ENCODE assay signal across 25 mouse cellular contexts in genomic region chr17:48973394-48973793, GRCm38 (mm10). TPM values are rescaled to one million over a fixed set of nuclear protein-coding genes. Genes with fewer than 3 reads are reported as not detected.
"Had no signal": no experiment of that assay in that cellular context is flagged by ENCODE, and none has a peak within 500 bp of the region (broad histone marks: within the 10 kb centered on the region; RNA-seq: fewer than 3 reads in every experiment).

No protein-coding gene starts in this region.

- H3K9me3 ChIP-seq: limb, embryonic 12.5 days; limb, embryonic 15.5 days; midbrain, embryonic 13.5 days; neural tube, embryonic 15.5 days had no signal

- H3K9ac ChIP-seq: limb, embryonic 12.5 days; limb, embryonic 15.5 days; liver, embryonic 14.5 days; liver, postnatal 0 days; lung, embryonic 14.5 days; midbrain, embryonic 13.5 days; neural tube, embryonic 15.5 days had no signal

- H3K4me3 ChIP-seq: left cerebral cortex, adult 2 months; limb, embryonic 12.5 days; limb, embryonic 15.5 days; midbrain, embryonic 13.5 days; myocyte; neural tube, embryonic 15.5 days had no signal

- H3K36me3 ChIP-seq: limb, embryonic 12.5 days; limb, embryonic 15.5 days; midbrain, embryonic 13.5 days; neural tube, embryonic 15.5 days had no signal

- H3K27ac ChIP-seq: left cerebral cortex, adult 2 months; limb, embryonic 12.5 days; limb, embryonic 15.5 days; liver, embryonic 14.5 days; macrophage; midbrain, embryonic 13.5 days; neural tube, embryonic 15.5 days; stomach, postnatal 0 days had no signal

- H3K4me2 ChIP-seq: limb, embryonic 12.5 days; limb, embryonic 15.5 days; liver, embryonic 11.5 days; lung, embryonic 14.5 days; midbrain, embryonic 13.5 days; neural tube, embryonic 15.5 days had no signal

- DNase-seq: kidney, adult 2 months; kidney, postnatal 10 days; kidney, postnatal 36 days; layer of hippocampus, postnatal 36 days; liver, postnatal 0 days; lung, embryonic 14.5 days; right cerebral cortex, adult 18-20 months; right cerebral cortex, postnatal 14 days; right cerebral cortex, postnatal 4 days; thymus, postnatal 25 days had no signal

- ATAC-seq: intestine, postnatal 0 days; liver, postnatal 0 days; lung, postnatal 0 days; midbrain, embryonic 13.5 days; midbrain, embryonic 16.5 days had no signal

- H3K27me3 ChIP-seq: limb, embryonic 12.5 days; limb, embryonic 15.5 days; midbrain, embryonic 13.5 days; neural tube, embryonic 15.5 days had no signal

RNA-seq across cellular contexts. Expression of gene Lrfn2, which starts 41.2 kb away (rescaled TPM):
- total RNA-seq: megakaryocyte, adult 5-6 weeks; monocyte, adult 5-6 weeks had no signal
- polyA plus RNA-seq: liver, postnatal 0 days; macrophage; myocyte had no signal
